Mouse (Mus musculus): ENCODE data around the gene Clic4.

- TF ChIP-seq POLR2A (IDR thresholded peaks at IDR 0.05; ENCODE audit: borderline replicate concordance, control insufficient read depth, low read depth, low read length), result no peak
- no peak for TF ChIP-seq CTCF (IDR thresholded peaks at IDR 0.05; ENCODE audit: control insufficient read depth, insufficient read depth, low read length)
Measured at GRCm38 (mm10) chr4:135283417-135283816, 10.8 kb upstream of the Clic4 start.
